Mouse (Mus musculus) bone marrow macrophage, adult 2 months (primary cell): ENCODE measurements at regions not wholly inside any gene's neighbourhood (a gene's known extent, or its start where the extent isn't known, plus 50 kb on each side); places are given as distances from the start of the nearest gene placed in this dataset.

Experiments used
- H3K27ac ChIP-seq: 2 replicates; pipeline ENCODE4 v1.5.1; 2012; ENCODE audit warnings: low read depth, low read length; ENCODE audit not compliant: insufficient read depth
- H3K4me1 ChIP-seq: 2 replicates; pipeline ENCODE4 v1.6.1; 2012; ENCODE audit warnings: low read length; ENCODE audit not compliant: control insufficient read depth, insufficient read depth
- H3K4me3 ChIP-seq: 2 replicates; pipeline ENCODE4 v1.5.1; 2012; ENCODE audit warnings: mild to moderate bottlenecking, low read length, moderate library complexity; ENCODE audit not compliant: insufficient read depth
- CTCF ChIP-seq: IDR thresholded peaks from 2 replicates; pipeline ENCODE4 v1.5.1; 2012; ENCODE audit warnings: low read depth, mild to moderate bottlenecking, low read length, moderate library complexity
- POLR2A ChIP-seq: IDR thresholded peaks from 2 replicates; pipeline ENCODE4 v1.6.1; 2012; ENCODE audit warnings: mild to moderate bottlenecking, low read depth, low read length, borderline replicate concordance

DNA sequence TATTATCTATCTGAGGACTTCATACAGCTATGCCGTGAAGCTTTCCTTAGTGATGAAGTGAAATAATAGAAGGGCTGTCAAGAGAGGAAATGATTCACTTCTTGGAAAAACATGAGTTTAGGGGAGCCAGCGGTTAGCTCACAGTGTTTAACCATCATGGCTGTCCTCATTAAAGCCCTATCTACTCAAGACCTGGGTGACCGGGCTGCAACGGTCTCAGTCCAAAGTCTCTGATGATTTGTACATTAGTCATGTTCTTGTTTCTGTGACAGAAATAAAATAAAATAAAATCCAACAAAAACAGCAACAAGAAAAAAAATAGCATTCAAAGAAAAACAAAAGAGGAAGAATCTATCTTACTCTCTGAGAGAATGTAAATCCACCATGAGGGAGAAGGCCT, 555.4 kb upstream of the Kirrel3 start:
- TF ChIP-seq POLR2A (no peak), CTCF (no peak)
- Histone ChIP-seq H3K27ac (no peak overlapping the region), H3K4me3 (no peak overlapping the region), H3K4me1 (no peaks in the 10 kb centered on the region)

DNA sequence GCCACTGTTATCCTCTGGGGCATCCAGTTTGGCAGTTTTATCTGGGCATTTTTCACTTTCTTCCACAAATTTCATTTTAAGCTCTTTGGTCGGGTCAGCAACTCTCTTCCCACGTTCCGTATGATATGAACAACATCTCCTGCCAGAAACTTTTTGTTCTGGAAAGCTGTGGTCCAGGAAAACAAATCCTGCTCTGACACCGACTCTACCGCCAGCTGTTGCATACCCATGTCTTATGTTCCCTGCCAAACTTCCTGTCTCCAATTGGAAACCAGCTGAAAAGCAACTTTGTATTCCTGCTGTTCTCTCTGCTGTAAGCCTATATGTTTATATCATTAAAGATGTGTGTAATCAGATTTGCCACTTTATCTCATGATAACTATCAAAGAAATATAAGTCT, 551.6 kb upstream of the Kirrel3 start:
- TF ChIP-seq POLR2A (no peak), CTCF (no peak)
- no peak overlapping the region for H3K4me3 ChIP-seq
- no peak overlapping the region for H3K27ac ChIP-seq
- H3K4me1 ChIP-seq, result no peaks in the 10 kb centered on the region

DNA sequence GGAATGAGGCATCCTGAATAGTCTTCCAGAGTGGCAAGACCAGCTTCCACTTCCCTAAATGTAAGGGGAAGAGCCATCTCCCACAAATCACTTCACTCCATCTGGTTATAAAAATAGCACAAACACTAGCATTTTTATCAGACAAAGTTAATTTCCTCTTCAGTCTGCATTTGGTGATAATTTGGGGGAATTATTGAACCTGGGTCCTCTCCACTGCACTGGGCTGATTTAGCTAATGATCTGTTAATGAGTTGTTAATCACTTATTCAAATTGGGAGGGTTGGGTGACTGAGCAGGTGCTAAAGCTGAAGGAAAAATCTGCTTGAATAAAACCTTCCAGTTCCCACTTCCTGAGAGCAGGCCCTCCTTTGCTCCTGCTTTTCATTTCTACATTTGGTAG, 531.4 kb upstream of the Kirrel3 start:
- Histone ChIP-seq H3K4me3 (no peak overlapping the region), H3K27ac (no peak overlapping the region), H3K4me1 (no peaks in the 10 kb centered on the region)
- no peak for TF ChIP-seq CTCF
- TF ChIP-seq POLR2A, result no peak
